Mouse (Mus musculus): ENCODE results near the gene BC030867.

GRCm38 (mm10) chr11:102229331-102229953, 19.2 kb upstream of the BC030867 start:
- TF ChIP-seq CTCF (IDR thresholded peaks at IDR 0.05; ENCODE audit: control insufficient read depth, insufficient read depth, insufficient replicate concordance, low read depth, low read length) (no peak), POLR2A (IDR thresholded peaks at IDR 0.05; ENCODE audit: control insufficient read depth, low read depth, low read length) (no peak)

Data from testis, adult 2 months (tissue).